Mouse (Mus musculus): ENCODE data around the gene Utrn. TPM values are rescaled to one million over a fixed set of nuclear protein-coding genes. Genes with fewer than 3 reads are reported as not detected.

Gene Utrn
- polyA plus RNA-seq, 1 experiment from 2014 or later, result 90.3 TPM

DNA sequence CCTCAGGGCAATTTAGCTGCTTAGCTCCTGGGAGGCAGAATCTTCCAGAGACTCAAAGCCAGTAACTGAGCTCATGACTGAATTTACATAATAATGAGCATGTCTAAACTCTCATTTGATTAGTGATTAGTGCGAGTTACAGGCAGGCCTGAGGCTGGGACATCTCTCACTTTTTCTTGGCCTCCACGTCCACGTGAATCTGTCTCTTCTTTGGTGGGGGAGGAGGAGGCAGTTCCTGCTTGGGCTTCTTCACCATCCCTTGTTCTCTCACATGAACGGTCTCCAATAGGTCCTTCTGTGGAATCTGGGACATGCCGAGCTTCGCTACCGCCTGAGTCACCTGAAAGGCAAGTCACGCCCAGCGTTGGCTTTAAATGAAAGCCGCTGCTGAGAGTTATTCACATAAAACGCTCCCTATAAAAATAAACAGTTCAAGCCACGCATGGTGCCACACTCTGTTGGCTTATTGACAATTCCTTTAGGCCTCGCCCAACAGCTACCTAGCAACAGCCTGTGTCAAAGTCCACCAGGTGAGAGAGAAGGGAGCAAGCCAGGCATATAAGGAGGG is 143.0 kb downstream of the Utrn start:
- Histone ChIP-seq H3K27ac (ENCODE audit: low read length) (peak overlapping the region; percentile 6), H3K36me3 (ENCODE audit: control insufficient read depth, insufficient read depth, low read length) (peaks cover 9% of the 10 kb centered on the region; the same call in 1 of the 2 replicates), H3K4me1 (ENCODE audit: control insufficient read depth, insufficient read depth, low read length) (no peaks in the 10 kb centered on the region), H3K4me3 (ENCODE audit: low read depth, low read length) (no peak overlapping the region), H3K4me2 (replicated peaks; ENCODE audit: low read depth, low read length) (no peak overlapping the region), H3K27me3 (ENCODE audit: control insufficient read depth, insufficient read depth, low read length) (no peaks in the 10 kb centered on the region), H3K9ac (replicated peaks; ENCODE audit: low read depth, low read length) (no peak overlapping the region), H3K9me3 (ENCODE audit: control insufficient read depth, low read depth, low read length) (no peaks in the 10 kb centered on the region)
- 71% methylated on average over 13 of the region's 13 CpGs for WGBS
- peak; percentile 91 for ATAC-seq (ENCODE audit: insufficient number of reproducible peaks, insufficient read depth, low FRiP score, low read depth)

DNA sequence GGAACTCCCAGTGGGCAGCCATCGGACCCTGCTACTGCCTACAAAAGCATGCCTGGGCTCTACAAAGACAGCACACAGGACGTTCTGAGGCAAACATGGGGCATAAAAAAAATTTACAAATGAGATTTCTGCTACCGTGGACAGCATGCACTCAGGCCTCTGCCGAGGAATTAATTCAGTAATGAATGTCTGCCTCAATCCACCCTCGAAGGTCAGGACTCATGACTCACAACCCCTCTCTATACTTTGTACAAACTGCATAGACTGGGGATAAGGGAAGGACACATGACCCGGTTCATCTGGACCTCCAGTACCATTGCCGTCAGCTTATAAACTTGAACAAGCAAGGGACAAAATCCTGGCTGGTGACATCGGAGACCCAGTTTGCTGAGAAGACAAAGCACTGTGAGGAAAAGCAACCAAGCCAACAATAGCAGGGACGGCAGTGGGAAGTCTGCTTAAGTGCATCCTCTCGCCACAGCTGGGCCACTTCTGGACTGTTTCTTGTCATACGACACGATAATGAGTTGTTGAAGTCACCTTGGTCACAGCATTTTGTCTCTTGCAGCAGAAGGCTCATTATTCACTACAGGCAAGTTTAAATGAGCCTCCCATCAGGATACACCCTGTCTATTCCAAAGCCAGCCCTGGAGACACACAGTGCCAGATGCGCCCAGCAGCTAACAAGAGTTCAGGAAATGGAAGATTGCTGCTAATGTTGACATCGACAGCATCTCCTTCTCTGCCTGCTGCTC is 144.7 kb downstream of the Utrn start:
- Histone ChIP-seq H3K9ac (replicated peaks; ENCODE audit: low read depth, low read length) (no peak overlapping the region), H3K27ac (ENCODE audit: low read length) (no peak overlapping the region), H3K36me3 (ENCODE audit: control insufficient read depth, insufficient read depth, low read length) (peaks cover 15% of the 10 kb centered on the region; the same call in 1 of the 2 replicates), H3K27me3 (ENCODE audit: control insufficient read depth, insufficient read depth, low read length) (no peaks in the 10 kb centered on the region), H3K4me3 (ENCODE audit: low read depth, low read length) (no peak overlapping the region), H3K4me2 (replicated peaks; ENCODE audit: low read depth, low read length) (no peak overlapping the region), H3K4me1 (ENCODE audit: control insufficient read depth, insufficient read depth, low read length) (no peaks in the 10 kb centered on the region), H3K9me3 (ENCODE audit: control insufficient read depth, low read depth, low read length) (no peaks in the 10 kb centered on the region)
- WGBS, result 58% methylated on average over 14 of the region's 14 CpGs
- ATAC-seq (ENCODE audit: insufficient number of reproducible peaks, insufficient read depth, low FRiP score, low read depth), result no peak

DNA sequence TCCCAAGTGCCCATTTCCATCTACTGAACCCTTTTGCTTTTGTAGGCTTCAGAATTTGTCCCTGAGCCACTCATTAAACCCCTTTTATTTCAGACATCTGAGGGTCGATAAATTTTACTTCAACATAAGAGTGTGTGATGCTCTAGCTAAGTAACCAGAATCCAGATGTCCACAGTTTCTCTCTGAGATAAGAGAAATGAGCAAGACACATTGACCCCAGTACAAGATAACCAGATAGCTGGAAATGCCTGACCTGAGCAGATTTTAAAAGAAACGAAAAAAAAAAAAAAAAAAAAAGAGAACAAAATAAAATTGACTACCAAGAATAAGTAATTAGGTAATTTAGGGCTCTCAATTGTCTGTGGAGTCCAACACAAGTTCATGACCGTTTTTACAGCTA is 145.9 kb downstream of the Utrn start:
- no peaks in the 10 kb centered on the region for H3K9me3 ChIP-seq (ENCODE audit: control insufficient read depth, low read depth, low read length)
- ATAC-seq (ENCODE audit: insufficient number of reproducible peaks, insufficient read depth, low FRiP score, low read depth), result no peak
- no peak overlapping the region for H3K4me3 ChIP-seq (ENCODE audit: low read depth, low read length)
- no peaks in the 10 kb centered on the region for H3K27me3 ChIP-seq (ENCODE audit: control insufficient read depth, insufficient read depth, low read length)
- H3K36me3 ChIP-seq (ENCODE audit: control insufficient read depth, insufficient read depth, low read length), result peaks cover 18% of the 10 kb centered on the region; the same call in 1 of the 2 replicates
- no peak overlapping the region for H3K27ac ChIP-seq (ENCODE audit: low read length)
- no peak overlapping the region for H3K4me2 ChIP-seq (replicated peaks; ENCODE audit: low read depth, low read length)
- H3K9ac ChIP-seq (replicated peaks; ENCODE audit: low read depth, low read length), result no peak overlapping the region
- no peaks in the 10 kb centered on the region for H3K4me1 ChIP-seq (ENCODE audit: control insufficient read depth, insufficient read depth, low read length)
- WGBS, result 63% methylated on average over 3 of the region's 3 CpGs

DNA sequence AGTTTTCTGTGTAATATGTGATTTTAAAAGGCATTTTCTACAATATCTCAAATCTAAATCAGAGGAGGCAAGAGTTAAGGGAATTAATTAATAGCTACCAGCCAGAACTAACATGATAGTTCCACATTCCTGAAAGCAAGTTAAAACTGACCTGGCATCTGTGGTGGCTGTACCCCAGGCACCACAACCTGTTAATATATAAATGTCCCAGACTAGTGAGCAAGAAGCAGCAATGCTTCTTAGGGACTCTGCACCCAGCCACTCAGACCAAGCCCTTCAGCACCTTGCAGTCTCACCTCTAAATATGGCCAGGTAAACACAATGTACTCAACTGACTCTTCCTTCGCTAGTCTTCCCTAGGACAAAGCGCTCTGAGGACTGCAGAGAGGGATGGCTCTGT is 147.1 kb downstream of the Utrn start:
- Histone ChIP-seq H3K4me1 (ENCODE audit: control insufficient read depth, insufficient read depth, low read length) (no peaks in the 10 kb centered on the region), H3K27ac (ENCODE audit: low read length) (no peak overlapping the region), H3K4me2 (replicated peaks; ENCODE audit: low read depth, low read length) (no peak overlapping the region), H3K27me3 (ENCODE audit: control insufficient read depth, insufficient read depth, low read length) (no peaks in the 10 kb centered on the region), H3K9ac (replicated peaks; ENCODE audit: low read depth, low read length) (no peak overlapping the region), H3K36me3 (ENCODE audit: control insufficient read depth, insufficient read depth, low read length) (peaks cover 12% of the 10 kb centered on the region), H3K4me3 (ENCODE audit: low read depth, low read length) (no peak overlapping the region), H3K9me3 (ENCODE audit: control insufficient read depth, low read depth, low read length) (no peaks in the 10 kb centered on the region)
- WGBS, result 70% methylated on average over 2 of the region's 2 CpGs
- ATAC-seq (ENCODE audit: insufficient number of reproducible peaks, insufficient read depth, low FRiP score, low read depth), result no peak

DNA sequence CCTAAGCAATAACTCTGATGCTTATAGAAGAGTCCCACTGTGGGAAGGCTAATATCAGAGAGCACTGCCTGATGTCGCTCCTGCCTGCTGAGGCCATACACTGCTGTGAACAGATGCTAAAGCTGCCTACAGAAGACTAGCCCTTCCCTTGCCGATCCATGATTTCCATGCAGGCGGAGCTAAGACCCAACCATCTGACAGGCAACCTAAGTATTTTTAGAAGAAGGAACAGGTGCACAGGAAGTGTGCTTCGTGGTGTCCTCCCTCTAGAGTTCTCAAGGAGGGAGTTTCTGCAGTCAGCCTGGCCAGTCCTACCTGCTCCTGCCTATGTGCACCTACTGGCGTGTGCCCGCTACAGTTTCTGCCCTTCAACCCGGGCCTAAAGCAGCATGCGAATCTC is 150.8 kb downstream of the Utrn start:
- 91% methylated on average over 8 of the region's 8 CpGs for WGBS
- no peak for ATAC-seq (ENCODE audit: insufficient number of reproducible peaks, insufficient read depth, low FRiP score, low read depth)
- peaks cover 13% of the 10 kb centered on the region for H3K36me3 ChIP-seq (ENCODE audit: control insufficient read depth, insufficient read depth, low read length)

DNA sequence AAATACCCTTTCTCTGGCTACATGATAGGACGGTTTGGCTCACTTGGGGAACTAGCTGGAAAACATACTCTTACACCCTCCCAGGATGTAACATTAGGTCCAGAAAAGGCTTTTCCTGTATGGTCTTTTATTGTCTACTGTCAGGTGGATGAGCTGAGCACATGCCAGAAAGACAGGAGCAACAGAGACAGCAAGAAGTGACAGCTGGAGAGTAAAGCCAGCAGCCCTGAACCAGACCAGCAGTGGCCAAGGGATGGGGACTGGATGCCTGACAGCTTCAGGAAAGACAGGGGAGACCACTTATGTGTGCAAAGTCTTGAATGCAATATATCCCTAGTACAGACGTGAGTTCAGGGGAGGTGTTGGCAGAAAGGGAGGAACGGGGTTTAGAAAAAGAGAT is 151.8 kb downstream of the Utrn start:
- WGBS, result 89% methylated on average over 3 of the region's 3 CpGs
- Histone ChIP-seq H3K4me2 (replicated peaks; ENCODE audit: low read depth, low read length) (no peak overlapping the region), H3K9me3 (ENCODE audit: control insufficient read depth, low read depth, low read length) (no peaks in the 10 kb centered on the region), H3K4me1 (ENCODE audit: control insufficient read depth, insufficient read depth, low read length) (no peaks in the 10 kb centered on the region), H3K27ac (ENCODE audit: low read length) (no peak overlapping the region), H3K4me3 (ENCODE audit: low read depth, low read length) (no peak overlapping the region), H3K9ac (replicated peaks; ENCODE audit: low read depth, low read length) (no peak overlapping the region), H3K36me3 (ENCODE audit: control insufficient read depth, insufficient read depth, low read length) (peaks cover 15% of the 10 kb centered on the region), H3K27me3 (ENCODE audit: control insufficient read depth, insufficient read depth, low read length) (no peaks in the 10 kb centered on the region)
- no peak for ATAC-seq (ENCODE audit: insufficient number of reproducible peaks, insufficient read depth, low FRiP score, low read depth)

More for the DNA sequence above, 150.8 kb downstream of the Utrn start:
- H3K27ac ChIP-seq (ENCODE audit: low read length), result no peak overlapping the region
- no peaks in the 10 kb centered on the region for H3K9me3 ChIP-seq (ENCODE audit: control insufficient read depth, low read depth, low read length)
- no peaks in the 10 kb centered on the region for H3K27me3 ChIP-seq (ENCODE audit: control insufficient read depth, insufficient read depth, low read length)
- no peak overlapping the region for H3K4me2 ChIP-seq (replicated peaks; ENCODE audit: low read depth, low read length)
- H3K4me1 ChIP-seq (ENCODE audit: control insufficient read depth, insufficient read depth, low read length), result no peaks in the 10 kb centered on the region
- H3K9ac ChIP-seq (replicated peaks; ENCODE audit: low read depth, low read length), result no peak overlapping the region
- H3K4me3 ChIP-seq (ENCODE audit: low read depth, low read length), result no peak overlapping the region

DNA sequence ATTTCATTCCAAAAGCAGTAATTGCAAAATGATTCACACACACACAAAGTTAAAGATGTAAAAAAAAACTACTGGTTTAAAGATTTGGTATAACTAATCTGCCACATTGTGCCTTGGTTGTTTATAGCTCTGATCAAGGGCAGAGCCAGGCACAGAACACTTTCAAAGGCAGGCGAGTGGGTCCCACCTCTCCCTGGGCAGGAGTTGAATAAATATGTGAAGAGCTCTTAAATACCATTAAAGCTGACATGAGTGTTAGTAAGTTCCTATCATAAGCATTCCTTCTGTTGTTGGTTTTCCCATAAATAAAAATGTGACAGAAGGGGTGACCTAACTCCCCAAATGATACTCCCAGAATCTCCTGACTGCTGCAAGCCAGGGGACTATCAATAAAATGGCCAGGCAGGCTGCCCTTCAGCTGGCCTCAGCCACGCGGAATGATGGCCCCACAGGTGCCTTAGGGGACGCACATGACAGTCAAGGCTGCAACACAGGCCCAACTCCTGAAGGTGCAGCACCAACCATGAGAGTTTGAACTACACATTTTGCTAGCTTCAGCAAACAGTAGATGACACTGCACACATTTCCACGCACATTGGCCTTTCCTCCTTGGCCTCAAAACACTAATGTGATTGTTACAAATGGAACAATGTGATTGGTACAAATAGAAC is 152.4 kb downstream of the Utrn start:
- 85% methylated on average over 5 of the region's 5 CpGs for WGBS
- H3K27ac ChIP-seq (ENCODE audit: low read length), result no peak overlapping the region
- no peak for ATAC-seq (ENCODE audit: insufficient number of reproducible peaks, insufficient read depth, low FRiP score, low read depth)

DNA sequence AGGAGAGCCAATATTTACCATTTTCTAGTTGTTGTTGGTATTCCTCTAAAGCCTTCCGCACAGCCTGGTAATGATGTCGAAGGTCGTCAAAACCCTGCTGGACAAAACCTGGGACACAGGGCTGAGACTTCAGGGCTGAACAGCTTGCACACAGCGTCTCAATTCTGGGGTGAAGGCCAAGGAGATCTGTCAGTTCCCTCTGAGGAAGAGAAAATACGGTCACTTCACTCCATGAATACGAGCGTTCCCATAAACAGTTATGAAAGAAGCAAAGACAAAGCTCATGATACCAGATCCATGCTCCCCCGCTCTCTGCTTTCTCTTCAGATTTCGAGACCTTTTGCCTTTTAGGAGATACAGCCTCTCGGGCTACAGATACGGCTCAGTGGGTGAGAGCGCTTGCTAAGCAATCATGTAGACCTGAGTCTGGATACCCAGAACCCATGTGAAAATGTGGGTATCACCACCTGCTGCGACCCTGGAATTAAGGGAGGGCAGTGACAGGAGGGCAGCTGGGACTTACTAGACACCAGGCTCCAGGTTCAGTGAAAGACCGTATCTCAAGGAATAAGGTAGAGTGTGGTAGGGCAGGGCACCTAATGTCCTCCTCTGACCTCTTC is 155.8 kb downstream of the Utrn start:
- Histone ChIP-seq H3K9me3 (ENCODE audit: control insufficient read depth, low read depth, low read length) (no peaks in the 10 kb centered on the region), H3K36me3 (ENCODE audit: control insufficient read depth, insufficient read depth, low read length) (peaks cover 9% of the 10 kb centered on the region), H3K27me3 (ENCODE audit: control insufficient read depth, insufficient read depth, low read length) (no peaks in the 10 kb centered on the region), H3K27ac (ENCODE audit: low read length) (no peak overlapping the region), H3K4me2 (replicated peaks; ENCODE audit: low read depth, low read length) (no peak overlapping the region), H3K4me3 (ENCODE audit: low read depth, low read length) (no peak overlapping the region), H3K4me1 (ENCODE audit: control insufficient read depth, insufficient read depth, low read length) (no peaks in the 10 kb centered on the region), H3K9ac (replicated peaks; ENCODE audit: low read depth, low read length) (no peak overlapping the region)
- no peak for ATAC-seq (ENCODE audit: insufficient number of reproducible peaks, insufficient read depth, low FRiP score, low read depth)
- WGBS, result 91% methylated on average over 14 of the region's 14 CpGs

More for the DNA sequence above, 152.4 kb downstream of the Utrn start:
- H3K4me1 ChIP-seq (ENCODE audit: control insufficient read depth, insufficient read depth, low read length), result no peaks in the 10 kb centered on the region
- no peaks in the 10 kb centered on the region for H3K27me3 ChIP-seq (ENCODE audit: control insufficient read depth, insufficient read depth, low read length)
- H3K4me3 ChIP-seq (ENCODE audit: low read depth, low read length), result no peak overlapping the region
- H3K9me3 ChIP-seq (ENCODE audit: control insufficient read depth, low read depth, low read length), result no peaks in the 10 kb centered on the region
- peaks cover 15% of the 10 kb centered on the region for H3K36me3 ChIP-seq (ENCODE audit: control insufficient read depth, insufficient read depth, low read length)
- no peak overlapping the region for H3K4me2 ChIP-seq (replicated peaks; ENCODE audit: low read depth, low read length)
- H3K9ac ChIP-seq (replicated peaks; ENCODE audit: low read depth, low read length), result no peak overlapping the region

All from stomach, embryonic 14.5 days (tissue).